Mouse (Mus musculus) hindbrain, postnatal 0 days (tissue): ENCODE results near the gene Thsd7b. TPM values are rescaled to one million over a fixed set of nuclear protein-coding genes. Genes with fewer than 3 reads are reported as not detected.
A peak's percentile ranks its signal among the peaks of the same experiment; 100 is the strongest.
"Not testable (repeated sequence)": the region's sequence is repeated elsewhere in the genome, so short reads cannot be mapped to it uniquely, and the experiment has no call there.

Experiments
- ATAC-seq: fragments of 200-750 bp; cut with Nextera tagmentation; 2 replicates; pipeline ENCODE4 v1.8.0; 2017; ENCODE audit warnings: mild to moderate bottlenecking, moderate TSS enrichment, moderate library complexity
- DNase-seq: peaks from one replicate; pipeline ENCODE4 v3.0.0-alpha.2; 2015; ENCODE audit warnings: low spot score
- H3K27ac ChIP-seq: fragments of 300-500 bp; sonication (generic); 2 replicates; pipeline ENCODE4 v1.5.1; 2014; ENCODE audit warnings: mild to moderate bottlenecking
- H3K27me3 ChIP-seq: fragments of 300-500 bp; sonication (generic); 2 replicates; pipeline ENCODE4 v1.6.1; 2014; ENCODE audit warnings: low read length, mixed read lengths; ENCODE audit not compliant: insufficient read depth
- H3K36me3 ChIP-seq: fragments of 300-500 bp; sonication (generic); 2 replicates; pipeline ENCODE4 v1.6.1; 2014; ENCODE audit warnings: low read length, mixed read lengths; ENCODE audit not compliant: insufficient read depth
- H3K4me1 ChIP-seq: fragments of 300-500 bp; sonication (generic); 2 replicates; pipeline ENCODE4 v1.6.1; 2014; ENCODE audit warnings: antibody characterized with exemption, low read length, mixed read lengths; ENCODE audit not compliant: insufficient read depth
- H3K4me2 ChIP-seq: fragments of 300-500 bp; sonication (generic); 2 replicates; pipeline ENCODE4 v1.6.1; 2014; ENCODE audit warnings: low read depth, mild to moderate bottlenecking, low read length, moderate library complexity, mixed read lengths
- H3K4me3 ChIP-seq: fragments of 300-500 bp; sonication (generic); 2 replicates; pipeline ENCODE4 v1.5.1; 2014; ENCODE audit warnings: low read length
- H3K9ac ChIP-seq: fragments of 300-500 bp; sonication (generic); replicated peaks from 2 replicates; pipeline ENCODE4 v1.6.1; 2014; ENCODE audit warnings: mild to moderate bottlenecking, low read length, moderate library complexity, mixed read lengths
- H3K9me3 ChIP-seq: fragments of 300-500 bp; sonication (generic); 2 replicates; pipeline ENCODE4 v1.6.1; 2016; ENCODE audit warnings: low read length, mixed read lengths
- CTCF ChIP-seq: IDR thresholded peaks from 2 replicates; pipeline ENCODE4 v1.5.1; 2016; ENCODE audit warnings: antibody characterized with exemption, control low read depth, low read depth
- WGBS: fragments of 180-500 bp; shearing (Covaris S2); extraction: QIAGEN DNeasy Blood & Tissue Kit; methylation state at CpG from one replicate; pipeline ENCODE4 v1.1.7; 2014; 5-methylcytosine and 5-hydroxymethylcytosine counted together
- polyA plus RNA-seq: library from polyadenylated mRNA; unstranded; fragments of >200 nt; fragmentation: Nextera tagmentation; extraction: Ambion mirVana; gene quantifications from 2 replicates; pipeline ENCODE4 v1.2.1, GENCODE M21; 2015
- total RNA-seq: library from RNA; depleted of rRNA; stranded (reverse); fragments of >200 nt; gene quantifications from 2 replicates; pipeline ENCODE4 v1.2.3, GENCODE M21; 2014

Thsd7b gene
- total and polyA plus RNA-seq, 2 experiments from 2014 or later: 9.5 to 19.7 TPM

- 75% methylated on average over 3 of the region's 3 CpGs for WGBS
Measured at GRCm38 (mm10) chr1:129608395-129608794, 335.3 kb downstream of the Thsd7b start.

GRCm38 (mm10) chr1:129616080-129616479 lies 343.0 kb downstream of the Thsd7b start:
- H3K4me3 ChIP-seq: no peak overlapping the region
- no peak for TF ChIP-seq CTCF
- no peak overlapping the region for H3K27ac ChIP-seq
- no peaks in the 10 kb centered on the region for H3K4me1 ChIP-seq
- no peaks in the 10 kb centered on the region for H3K27me3 ChIP-seq
- H3K36me3 ChIP-seq: no peaks in the 10 kb centered on the region
- DNase-seq (no peak), ATAC-seq (no peak)
- no peaks in the 10 kb centered on the region for H3K9me3 ChIP-seq
- no peak overlapping the region for H3K4me2 ChIP-seq
- no peak overlapping the region for H3K9ac ChIP-seq
- 76% methylated on average over 1 of the region's 1 CpGs for WGBS

More at GRCm38 (mm10) chr1:129608395-129608794, 335.3 kb downstream of the Thsd7b start:
- Histone ChIP-seq H3K4me1 (no peaks in the 10 kb centered on the region), H3K4me2 (no peak overlapping the region), H3K9me3 (no peaks in the 10 kb centered on the region), H3K36me3 (no peaks in the 10 kb centered on the region), H3K9ac (no peak overlapping the region), H3K27ac (no peak overlapping the region), H3K27me3 (no peaks in the 10 kb centered on the region), H3K4me3 (no peak overlapping the region)
- ATAC-seq (no peak), DNase-seq (no peak)
- TF ChIP-seq CTCF: no peak

- H3K27ac ChIP-seq: no peak overlapping the region
- no peak for DNase-seq
- no peak overlapping the region for H3K4me3 ChIP-seq
- no peak for ATAC-seq
- H3K4me1 ChIP-seq: no peaks in the 10 kb centered on the region
- no peak for TF ChIP-seq CTCF
- H3K27me3 ChIP-seq: no peaks in the 10 kb centered on the region
- no peaks in the 10 kb centered on the region for H3K36me3 ChIP-seq
- H3K9me3 ChIP-seq: no peaks in the 10 kb centered on the region
- 35% methylated on average over 7 of the region's 7 CpGs for WGBS
- no peak overlapping the region for H3K9ac ChIP-seq
- no peak overlapping the region for H3K4me2 ChIP-seq
Measured at GRCm38 (mm10) chr1:129619440-129620301, 346.6 kb downstream of the Thsd7b start.

DNA sequence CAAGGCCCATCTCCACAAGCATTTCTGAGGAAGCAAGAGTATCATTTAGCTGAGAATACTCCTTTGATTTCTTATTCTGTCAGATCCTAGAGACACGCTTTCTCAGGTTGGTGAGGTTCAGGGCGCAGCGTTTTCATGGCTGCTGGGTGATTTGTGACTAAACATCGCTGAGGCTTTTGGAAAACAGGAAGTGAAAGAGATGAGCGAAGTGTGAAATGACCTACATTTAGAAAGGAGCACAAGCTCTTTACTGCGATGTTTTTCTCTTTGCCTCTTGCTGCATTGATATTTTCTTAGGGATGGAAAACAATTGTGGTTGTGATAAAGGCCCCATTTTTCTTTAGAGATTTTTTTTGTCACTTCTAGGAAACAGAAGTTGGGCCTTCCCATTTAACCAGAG lies 351.4 kb downstream of the Thsd7b start:
- ATAC-seq (no peak), DNase-seq (no peak)
- H3K9ac ChIP-seq: no peak overlapping the region
- TF ChIP-seq CTCF: no peak
- no peak overlapping the region for H3K4me2 ChIP-seq
- no peak overlapping the region for H3K27ac ChIP-seq
- H3K36me3 ChIP-seq: no peaks in the 10 kb centered on the region
- WGBS: 85% methylated on average over 6 of the region's 6 CpGs
- H3K4me3 ChIP-seq: no peak overlapping the region
- H3K4me1 ChIP-seq: no peaks in the 10 kb centered on the region
- no peaks in the 10 kb centered on the region for H3K9me3 ChIP-seq
- no peaks in the 10 kb centered on the region for H3K27me3 ChIP-seq

GRCm38 (mm10) chr1:129635146-129635545 lies 362.0 kb downstream of the Thsd7b start:
- DNase-seq (no peak), ATAC-seq (no peak)
- Histone ChIP-seq H3K36me3 (no peaks in the 10 kb centered on the region), H3K9ac (no peak overlapping the region), H3K4me2 (no peak overlapping the region), H3K9me3 (no peaks in the 10 kb centered on the region), H3K4me3 (no peak overlapping the region), H3K27me3 (no peaks in the 10 kb centered on the region), H3K4me1 (no peaks in the 10 kb centered on the region), H3K27ac (no peak overlapping the region)
- 62% methylated on average over 4 of the region's 4 CpGs for WGBS
- no peak for TF ChIP-seq CTCF

DNA sequence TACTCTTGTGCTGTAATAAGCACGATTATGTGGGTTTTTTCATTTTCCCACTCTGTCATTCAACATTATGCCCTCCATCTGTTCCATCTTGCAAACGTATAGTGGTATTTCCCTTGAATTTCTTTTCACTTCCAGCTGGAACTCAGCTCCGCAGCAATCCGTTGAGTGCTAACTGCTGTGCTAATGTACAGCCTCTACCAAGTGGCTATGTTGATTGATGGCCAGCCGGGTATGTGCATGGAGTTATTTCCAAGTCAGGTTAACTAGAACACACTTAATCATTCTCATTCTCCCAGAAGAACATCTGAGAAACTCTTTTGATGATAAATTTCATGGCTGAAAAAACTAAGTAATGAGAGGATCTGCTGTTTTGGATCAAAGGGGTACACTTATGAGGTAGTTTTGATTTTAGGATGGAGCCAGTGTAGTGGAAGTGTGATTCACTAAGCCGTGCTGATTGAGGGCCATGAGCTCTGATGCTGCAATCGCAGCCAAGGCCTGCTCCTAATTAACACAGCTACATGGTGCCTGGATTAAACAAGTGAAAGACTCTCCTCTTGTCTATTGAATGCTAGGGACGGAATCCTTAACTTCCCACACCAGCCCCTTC lies 371.3 kb downstream of the Thsd7b start:
- TF ChIP-seq CTCF: no peak
- peak; percentile 63; the same call in 1 of the 2 replicates for ATAC-seq
- Histone ChIP-seq H3K4me1 (no peaks in the 10 kb centered on the region), H3K27ac (no peak overlapping the region), H3K4me3 (no peak overlapping the region), H3K9me3 (no peaks in the 10 kb centered on the region), H3K27me3 (no peaks in the 10 kb centered on the region), H3K36me3 (no peaks in the 10 kb centered on the region), H3K4me2 (no peak overlapping the region), H3K9ac (no peak overlapping the region)
- DNase-seq: peak; percentile 39
- whole genome bisulfite sequencing: 55% methylated on average over 8 of the region's 8 CpGs

GRCm38 (mm10) chr1:129651448-129651847 lies 378.3 kb downstream of the Thsd7b start:
- H3K27ac ChIP-seq, DNase-seq, ATAC-seq, H3K9ac ChIP-seq, H3K9me3 ChIP-seq, H3K4me1 ChIP-seq, H3K4me2 ChIP-seq, H3K27me3 ChIP-seq, H3K36me3 ChIP-seq, H3K4me3 ChIP-seq: not testable (repeated sequence)
- WGBS: 94% methylated on average over 6 of the region's 6 CpGs
